Comparison of ENCODE assay signal across 8 mouse cellular contexts in the genomic region with DNA sequence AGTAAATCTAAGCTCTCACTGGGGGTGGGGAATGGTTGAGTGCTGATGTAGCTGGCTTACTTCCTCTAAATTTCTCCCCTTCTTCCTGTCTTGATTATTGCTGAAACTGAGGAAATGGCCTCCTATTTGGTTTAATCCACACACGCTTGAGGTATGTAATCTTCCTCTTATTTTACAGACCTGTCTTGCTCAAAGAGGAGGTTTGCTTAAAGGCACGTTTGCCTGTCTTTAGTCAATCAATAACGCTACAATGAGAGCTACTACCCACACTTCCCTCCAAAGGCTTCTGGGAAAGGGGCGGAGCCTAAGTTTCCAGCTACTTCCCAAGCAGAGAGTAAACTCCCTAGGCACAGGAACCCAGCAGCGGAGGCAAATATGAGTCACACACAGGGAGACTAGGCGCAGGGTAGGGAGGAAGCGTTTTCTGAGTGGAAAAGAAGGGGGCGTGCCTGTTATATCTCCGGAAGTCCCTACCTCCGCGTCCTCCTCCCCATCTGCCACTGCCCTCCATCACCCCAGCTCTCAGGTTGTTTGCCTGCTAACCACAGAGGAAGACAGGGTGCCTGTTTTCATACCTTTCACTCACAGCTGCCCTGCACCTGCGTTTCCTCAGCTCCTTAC. TPM values are rescaled to one million over a fixed set of nuclear protein-coding genes. Genes with fewer than 3 reads are reported as not detected.
A peak's percentile ranks its signal among the peaks of the same experiment; 100 is the strongest.
DNase-seq lines count a peak whose midpoint lies in the region; ATAC-seq lines count a peak whose summit lies in the region.

No protein-coding gene starts in this region.

- no peak overlapping the region for H3K27ac ChIP-seq in forebrain, embryonic 12.5 days

- 74% methylated on average over 12 of the region's 12 CpGs for WGBS in forebrain, embryonic 12.5 days

- no peak overlapping the region for H3K4me2 ChIP-seq in forebrain, embryonic 12.5 days

- ATAC-seq in forebrain, embryonic 12.5 days (ENCODE audit: low FRiP score) = no peak

- no peak overlapping the region for H3K9ac ChIP-seq in forebrain, embryonic 12.5 days

- H3K4me1 ChIP-seq in forebrain, embryonic 12.5 days = peaks cover 8% of the 10 kb centered on the region; the same call in 1 of the 2 replicates

- peaks cover 10% of the 10 kb centered on the region; the same call in 1 of the 2 replicates for H3K27me3 ChIP-seq in forebrain, embryonic 12.5 days

- H3K9me3 ChIP-seq in forebrain, embryonic 12.5 days = no peaks in the 10 kb centered on the region

- peak; percentile 28 for DNase-seq in layer of hippocampus, adult 9-11 months
- no peak for DNase-seq in layer of hippocampus, adult 8-10 months (ENCODE audit: low spot score in 2 of 2)
- peak; percentile 53 for DNase-seq in c-Kit-positive CD71-positive TER-119-negative erythroid progenitor cells, embryonic 14.5 days (ENCODE audit: low read depth)
- DNase-seq in kidney, adult 8-10 months = peak; percentile 83
- DNase-seq in lung, postnatal 25 days (ENCODE audit: low spot score) = peak; percentile 83
- peak; percentile 86 for DNase-seq in yolk sac, embryonic 10.5 days (ENCODE audit: low spot score)
- DNase-seq in MN1 (ENCODE audit: low spot score) = no peak

- no peak overlapping the region for H3K4me3 ChIP-seq in forebrain, embryonic 12.5 days (replicated peaks)

- H3K36me3 ChIP-seq in forebrain, embryonic 12.5 days (replicated peaks) = no peaks in the 10 kb centered on the region

RNA-seq across cellular contexts. Expression of gene Bcl9l, which starts 32.6 kb away (rescaled TPM):
- 10 to 100 TPM; 61.8 to 68.3 (median 64.9) TPM for total RNA-seq in layer of hippocampus, adult 8-10 months (2022)
- polyA plus RNA-seq in forebrain, embryonic 12.5 days (2016; fragmentation: Nextera tagmentation; extraction: Ambion mirVana) = 10.6 and 10.7 TPM in 2 replicates

RNA-seq across cellular contexts. Expression of gene Cxcr5, which starts 46.4 kb away (rescaled TPM):
- not detected for total RNA-seq in layer of hippocampus, adult 8-10 months (2022)
- 0.27 TPM in 1 of 2 replicates, not detected in the other for polyA plus RNA-seq in forebrain, embryonic 12.5 days (2016; fragmentation: Nextera tagmentation; extraction: Ambion mirVana)

Comparison
In these comparisons a context has a peak if more than half of its experiments do, and no peak if none do; other contexts are left out.
1. DNase-seq: peak in layer of hippocampus, adult 9-11 months (single experiment), c-Kit-positive CD71-positive TER-119-negative erythroid progenitor cells, embryonic 14.5 days (single experiment), kidney, adult 8-10 months (2 of 2), lung, postnatal 25 days (single experiment) and yolk sac, embryonic 10.5 days (single experiment); none in layer of hippocampus, adult 8-10 months (0 of 2) and MN1 (single experiment).